Mouse (Mus musculus) frontal cortex, postnatal 14 days (tissue): ENCODE measurements at regions not wholly inside any gene's neighbourhood (a gene's known extent, or its start where the extent isn't known, plus 50 kb on each side); places are given as distances from the start of the nearest gene placed in this dataset.
A peak's percentile ranks its signal among the peaks of the same experiment; 100 is the strongest.
"Not testable (repeated sequence)": the region's sequence is repeated elsewhere in the genome, so short reads cannot be mapped to it uniquely, and the experiment has no call there.

Experiments used
- DNase-seq, 2 experiments: peaks; one replicate each; pipeline ENCODE4 v3.0.0; 2022; ENCODE audit warnings: low spot score in 2 of 2

GRCm38 (mm10) chr17:58820588-58821195, 170.5 kb downstream of the Pdzph1 start:
- no peak for DNase-seq

- no peak for DNase-seq
These were observed 171.8 kb downstream of the Pdzph1 start for GRCm38 (mm10) chr17:58819339-58819738.

- DNase-seq, result not testable (repeated sequence)
These were observed 215.7 kb downstream of the Pdzph1 start for GRCm38 (mm10) chr17:58775451-58775850.

- DNase-seq, result no peak
These were observed 217.6 kb downstream of the Pdzph1 start for GRCm38 (mm10) chr17:58773595-58773994.

GRCm38 (mm10) chr17:58765141-58765540, 226.0 kb downstream of the Pdzph1 start:
- no peak for DNase-seq

GRCm38 (mm10) chr17:58749000-58749399, 242.2 kb downstream of the Pdzph1 start:
- DNase-seq, result no peak

GRCm38 (mm10) chr17:58748264-58748663, 242.9 kb downstream of the Pdzph1 start:
- DNase-seq, result no peak

GRCm38 (mm10) chr17:58710748-58711478, 280.3 kb downstream of the Pdzph1 start:
- no peak for DNase-seq

GRCm38 (mm10) chr17:58690211-58690610, 301.0 kb downstream of the Pdzph1 start:
- no peak for DNase-seq

GRCm38 (mm10) chr17:58672291-58672690, 318.9 kb downstream of the Pdzph1 start:
- peak; percentile 4 for DNase-seq

GRCm38 (mm10) chr17:58668036-58668435, 323.1 kb downstream of the Pdzph1 start:
- DNase-seq, result no peak

- DNase-seq, result no peak
These were observed 347.4 kb downstream of the Pdzph1 start for GRCm38 (mm10) chr17:58643793-58644192.

- no peak for DNase-seq
These were observed 348.9 kb downstream of the Pdzph1 start for GRCm38 (mm10) chr17:58642273-58642672.

- DNase-seq, result no peak
These were observed 392.3 kb downstream of the Pdzph1 start for GRCm38 (mm10) chr17:58598911-58599310.

- DNase-seq, result no peak
These were observed 394.5 kb downstream of the Pdzph1 start for GRCm38 (mm10) chr17:58596661-58597060.

- DNase-seq, result no peak
These were observed 403.2 kb downstream of the Pdzph1 start for GRCm38 (mm10) chr17:58587946-58588345.

GRCm38 (mm10) chr17:58572885-58573284, 418.3 kb downstream of the Pdzph1 start:
- no peak for DNase-seq
